Mouse (Mus musculus): ENCODE measurements around the gene Dph7.

DNA sequence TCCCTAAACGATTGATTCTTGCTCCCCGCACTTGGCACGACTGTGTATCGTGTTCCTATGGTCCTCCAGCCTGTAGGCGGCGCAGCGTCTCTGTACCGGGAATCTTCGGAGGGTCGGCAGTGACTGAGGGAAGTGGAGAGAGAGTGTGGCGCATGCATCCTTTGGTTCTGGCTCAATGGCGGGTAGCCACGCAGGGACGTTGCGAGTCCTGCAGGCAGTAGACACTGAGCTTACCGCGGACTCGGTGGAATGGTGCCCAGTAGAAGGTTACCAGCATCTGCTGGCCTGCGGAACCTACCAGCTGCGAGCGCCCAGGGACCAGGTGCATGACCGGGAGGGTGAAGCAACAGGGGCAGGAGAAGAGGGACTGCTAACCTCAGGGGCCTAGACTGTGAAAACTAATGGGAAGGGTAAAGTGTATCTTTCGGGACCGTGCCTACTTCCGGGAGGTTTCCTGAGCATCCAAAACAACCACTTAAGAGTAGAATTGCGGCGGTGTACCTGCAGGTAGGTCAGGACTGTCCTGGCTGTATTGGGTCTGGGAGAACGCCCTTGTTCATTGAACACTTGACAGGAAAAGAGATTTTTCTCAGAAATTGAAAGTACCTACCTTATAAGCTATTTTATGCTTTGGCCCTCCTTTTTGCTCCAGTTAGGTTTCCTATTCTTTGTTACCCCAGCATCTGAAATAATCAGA lies at the start of gene Dph7:
- TF ChIP-seq CTCF (IDR thresholded peaks at IDR 0.05; ENCODE audit: low read depth, low read length) = peak; percentile 83
- no peak for TF ChIP-seq POLR2A (IDR thresholded peaks at IDR 0.05; ENCODE audit: borderline replicate concordance, low read depth, low read length)
